Mouse (Mus musculus) kidney, adult 11 months (tissue): ENCODE results near the gene Olfr1098.

Experiments
- DNase-seq: peaks from one replicate; pipeline ENCODE4 v3.0.0; 2022

Gene Olfr1098

GRCm38 (mm10) chr2:86924445-86924844, at the start of gene Olfr1098:
TSS of gene Olfr1098 (minus strand) at chr2:86924545.
- DNase-seq, result no peak

- DNase-seq, result no peak
Observed at GRCm38 (mm10) chr2:86960593-86960992, 36.2 kb upstream of the Olfr1098 start, which contains the start of gene Olfr1099. TSS of gene Olfr1099 (minus strand) at chr2:86960693.

- DNase-seq, result no peak
Observed at GRCm38 (mm10) chr2:86926557-86926956, 2.2 kb upstream of the Olfr1098 start.

GRCm38 (mm10) chr2:86905647-86906046, 18.7 kb downstream of the Olfr1098 start:
- no peak for DNase-seq

- DNase-seq, result no peak
Observed at GRCm38 (mm10) chr2:86892116-86892515, 32.2 kb downstream of the Olfr1098 start, which contains the start of gene Olfr1097. TSS of gene Olfr1097 (minus strand) at chr2:86892216.

GRCm38 (mm10) chr2:86874702-86875101, 49.6 kb downstream of the Olfr1098 start, which contains the start of gene Gm13723:
TSS of gene Gm13723 (minus strand) at chr2:86874802.
- no peak for DNase-seq
